Mouse (Mus musculus) limb, embryonic 11.5 days (tissue): ENCODE measurements around the gene Itpr3. TPM values are rescaled to one million over a fixed set of nuclear protein-coding genes. Genes with fewer than 3 reads are reported as not detected.

ENCODE experiments used
- ATAC-seq: fragments of 200-750 bp; cut with Nextera tagmentation; 2 replicates; pipeline ENCODE4 v1.8.0; 2017; ENCODE audit warnings: low read depth; ENCODE audit not compliant: insufficient number of reproducible peaks, low FRiP score, low TSS enrichment
- DNase-seq: peaks from one replicate; pipeline ENCODE4 v3.0.0-alpha.2; 2015; ENCODE audit warnings: low spot score
- H3K27ac ChIP-seq: fragments of 300-500 bp; sonication (generic); replicated peaks from 2 replicates; pipeline ENCODE4 v1.5.1; 2014; ENCODE audit warnings: low read depth, mild to moderate bottlenecking, low read length
- H3K27me3 ChIP-seq: fragments of 300-500 bp; sonication (generic); 2 replicates; pipeline ENCODE4 v1.6.1; 2014; ENCODE audit warnings: mild to moderate bottlenecking, low read length, mixed read lengths; ENCODE audit not compliant: control insufficient read depth, insufficient read depth
- H3K36me3 ChIP-seq: fragments of 300-500 bp; sonication (generic); 2 replicates; pipeline ENCODE4 v1.6.1; 2014; ENCODE audit warnings: mild to moderate bottlenecking, low read length, moderate library complexity, mixed read lengths; ENCODE audit not compliant: control insufficient read depth, insufficient read depth
- H3K4me1 ChIP-seq: fragments of 300-500 bp; sonication (generic); 2 replicates; pipeline ENCODE4 v1.6.1; 2014; ENCODE audit warnings: low read length, mixed read lengths; ENCODE audit not compliant: control insufficient read depth, insufficient read depth
- H3K4me2 ChIP-seq: fragments of 300-500 bp; sonication (generic); 2 replicates; pipeline ENCODE4 v1.6.1; 2014; ENCODE audit warnings: low read depth, mild to moderate bottlenecking, moderate library complexity; ENCODE audit not compliant: severe bottlenecking
- H3K4me3 ChIP-seq: fragments of 300-500 bp; sonication (generic); 2 replicates; pipeline ENCODE4 v1.5.1; 2014; ENCODE audit warnings: low read depth, low read length
- H3K9ac ChIP-seq: fragments of 300-500 bp; sonication (generic); 2 replicates; pipeline ENCODE4 v1.6.1; 2014; ENCODE audit warnings: mild to moderate bottlenecking, low read length
- H3K9me3 ChIP-seq: fragments of 300-500 bp; sonication (generic); 2 replicates; pipeline ENCODE4 v1.6.1; 2016; ENCODE audit warnings: low read length; ENCODE audit not compliant: control insufficient read depth
- WGBS: fragments of 180-500 bp; shearing (Covaris S2); extraction: QIAGEN DNeasy Blood & Tissue Kit; methylation state at CpG from one replicate; pipeline ENCODE4 v1.1.7; 2014; 5-methylcytosine and 5-hydroxymethylcytosine counted together
- polyA plus RNA-seq: library from polyadenylated mRNA; unstranded; fragments of >200 nt; fragmentation: Nextera tagmentation; extraction: Ambion mirVana; gene quantifications from 2 replicates; pipeline ENCODE4 v1.2.1, GENCODE M21; 2014

The Itpr3 gene
- polyA plus RNA-seq, 1 experiment from 2014 or later: 3.0 TPM

DNA sequence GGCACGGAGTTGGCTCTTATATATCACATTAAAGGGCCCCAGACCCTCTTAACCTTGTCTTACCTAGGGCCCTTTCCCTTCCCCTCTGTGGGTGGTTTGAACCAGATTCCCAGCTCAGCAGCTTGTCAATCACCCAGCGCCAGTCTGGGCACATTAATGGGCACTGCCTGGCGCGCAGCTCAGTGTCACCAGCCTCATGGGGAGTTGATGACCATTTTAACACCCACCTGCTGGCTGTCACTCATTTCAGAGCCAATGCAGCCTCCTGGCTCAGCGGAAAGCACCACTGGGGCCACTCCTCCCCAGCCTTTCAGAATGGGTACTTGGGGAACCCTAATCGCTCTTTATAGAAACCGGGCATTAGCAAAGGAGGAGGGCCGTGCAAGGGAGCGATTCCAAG, 81.3 kb downstream of the Itpr3 start:
- Histone ChIP-seq H3K36me3 (no peaks in the 10 kb centered on the region), H3K9me3 (no peaks in the 10 kb centered on the region), H3K27me3 (no peaks in the 10 kb centered on the region), H3K4me3 (no peak overlapping the region), H3K27ac (no peak overlapping the region), H3K4me1 (peaks cover 5% of the 10 kb centered on the region), H3K4me2 (no peak overlapping the region), H3K9ac (no peak overlapping the region)
- DNase-seq: no peak
- WGBS: 69% methylated on average over 9 of the region's 9 CpGs
- ATAC-seq: no peak

DNA sequence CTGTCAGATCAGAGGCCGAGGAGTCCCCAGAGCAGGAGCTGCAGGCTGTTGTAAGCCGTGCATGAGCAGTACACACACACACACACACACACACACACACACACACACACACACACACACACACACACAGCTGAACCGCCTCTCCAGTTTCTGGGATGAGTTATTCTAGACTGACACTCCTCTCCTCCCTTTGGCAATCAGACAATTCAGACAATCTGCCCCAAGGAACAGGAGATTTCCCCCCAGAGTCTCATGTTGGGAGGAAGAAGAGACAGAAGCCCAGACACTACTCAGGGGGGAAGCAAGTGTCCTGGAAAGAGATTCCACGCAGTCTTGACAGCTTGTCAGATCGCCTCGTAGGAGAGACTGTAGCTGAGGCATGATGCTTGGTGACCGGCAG, 82.2 kb downstream of the Itpr3 start:
- no peaks in the 10 kb centered on the region for H3K27me3 ChIP-seq
- no peak overlapping the region for H3K27ac ChIP-seq
- no peak overlapping the region for H3K4me2 ChIP-seq
- ATAC-seq (no peak), DNase-seq (no peak)
- WGBS: 65% methylated on average over 7 of the region's 7 CpGs
- H3K36me3 ChIP-seq: no peaks in the 10 kb centered on the region
- peaks cover 4% of the 10 kb centered on the region; the same call in 1 of the 2 replicates for H3K4me1 ChIP-seq
- no peak overlapping the region for H3K4me3 ChIP-seq
- no peak overlapping the region for H3K9ac ChIP-seq
- H3K9me3 ChIP-seq: no peaks in the 10 kb centered on the region

DNA sequence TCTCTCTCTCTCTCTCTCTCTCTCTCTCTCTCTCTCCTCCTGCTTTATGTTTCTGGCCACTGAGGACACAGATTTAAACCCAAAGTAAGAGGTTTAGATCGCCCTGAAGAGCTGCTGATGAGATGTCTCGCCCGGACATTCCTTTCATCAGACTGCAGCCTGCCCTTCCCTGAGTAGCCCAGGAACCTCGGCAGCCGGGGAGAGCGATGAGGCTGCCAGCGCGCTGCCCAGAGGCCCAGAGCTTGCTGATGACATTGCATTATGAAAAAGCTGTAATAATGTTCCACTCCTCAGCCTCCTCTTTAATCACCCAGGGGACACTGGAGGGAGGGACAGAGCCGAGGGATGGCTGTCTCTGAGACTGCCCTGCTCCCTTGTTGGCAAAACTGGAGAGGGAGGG, 83.2 kb downstream of the Itpr3 start:
- Histone ChIP-seq H3K4me3 (no peak overlapping the region), H3K9me3 (no peaks in the 10 kb centered on the region), H3K4me2 (no peak overlapping the region), H3K27me3 (no peaks in the 10 kb centered on the region), H3K9ac (no peak overlapping the region), H3K27ac (no peak overlapping the region), H3K36me3 (no peaks in the 10 kb centered on the region), H3K4me1 (peaks cover 4% of the 10 kb centered on the region; the same call in 1 of the 2 replicates)
- DNase-seq: no peak
- 65% methylated on average over 9 of the region's 9 CpGs for WGBS
- ATAC-seq: no peak

DNA sequence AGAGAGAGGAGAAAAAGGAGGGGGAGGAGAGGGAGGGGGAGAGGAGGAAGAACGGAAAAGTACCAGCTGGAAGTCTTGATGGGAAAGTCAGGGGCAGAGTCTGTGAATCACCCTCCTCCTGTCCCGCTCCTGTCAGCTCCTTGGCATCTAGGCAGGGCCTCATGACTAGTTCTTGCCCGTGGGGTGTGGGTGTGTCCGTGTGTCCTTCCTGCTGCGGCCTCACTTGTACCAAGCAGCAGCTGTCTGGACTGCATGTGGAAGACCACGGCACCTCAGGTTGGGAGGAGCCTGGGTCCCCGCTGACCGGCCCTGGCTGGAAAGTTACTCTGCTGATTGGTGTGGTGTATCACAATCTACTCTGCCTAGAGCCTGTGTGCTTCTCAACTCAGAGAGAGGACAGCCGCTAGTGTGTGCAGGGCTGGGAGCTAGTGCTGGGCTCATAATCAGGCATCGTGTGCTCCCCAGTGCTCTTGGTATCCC, 84.9 kb downstream of the Itpr3 start:
- Histone ChIP-seq H3K9ac (no peak overlapping the region), H3K27me3 (no peaks in the 10 kb centered on the region), H3K4me1 (peaks cover 15% of the 10 kb centered on the region), H3K36me3 (no peaks in the 10 kb centered on the region), H3K27ac (no peak overlapping the region), H3K9me3 (no peaks in the 10 kb centered on the region), H3K4me3 (no peak overlapping the region), H3K4me2 (no peak overlapping the region)
- no peak for DNase-seq
- 56% methylated on average over 10 of the region's 10 CpGs for WGBS
- ATAC-seq: no peak; the same call in 1 of the 2 replicates

DNA sequence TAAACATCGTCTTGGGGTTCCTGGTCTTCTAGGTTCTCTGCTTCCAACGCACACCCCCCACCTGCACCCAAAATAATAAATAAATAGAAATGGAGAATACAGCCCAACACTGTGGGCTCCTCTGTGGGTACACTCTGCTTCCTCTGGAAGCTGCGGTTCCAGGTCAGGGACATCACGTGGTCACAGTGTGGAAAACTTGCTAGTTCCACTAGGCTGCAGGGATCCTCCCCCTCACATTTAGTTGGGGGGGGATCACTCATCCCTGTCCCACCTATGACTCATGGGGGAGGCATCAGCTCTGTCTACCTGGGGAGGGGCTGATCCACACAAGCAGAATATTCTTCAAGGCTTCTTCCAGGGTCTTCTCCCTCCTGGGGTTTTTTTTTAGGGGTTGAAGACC, 87.0 kb downstream of the Itpr3 start:
- Histone ChIP-seq H3K27me3 (no peaks in the 10 kb centered on the region), H3K4me2 (no peak overlapping the region), H3K27ac (no peak overlapping the region), H3K4me1 (peaks cover 16% of the 10 kb centered on the region), H3K9ac (no peak overlapping the region), H3K36me3 (no peaks in the 10 kb centered on the region), H3K4me3 (no peak overlapping the region), H3K9me3 (no peaks in the 10 kb centered on the region)
- ATAC-seq: no peak
- no peak for DNase-seq
- WGBS: 70% methylated on average over 4 of the region's 4 CpGs

DNA sequence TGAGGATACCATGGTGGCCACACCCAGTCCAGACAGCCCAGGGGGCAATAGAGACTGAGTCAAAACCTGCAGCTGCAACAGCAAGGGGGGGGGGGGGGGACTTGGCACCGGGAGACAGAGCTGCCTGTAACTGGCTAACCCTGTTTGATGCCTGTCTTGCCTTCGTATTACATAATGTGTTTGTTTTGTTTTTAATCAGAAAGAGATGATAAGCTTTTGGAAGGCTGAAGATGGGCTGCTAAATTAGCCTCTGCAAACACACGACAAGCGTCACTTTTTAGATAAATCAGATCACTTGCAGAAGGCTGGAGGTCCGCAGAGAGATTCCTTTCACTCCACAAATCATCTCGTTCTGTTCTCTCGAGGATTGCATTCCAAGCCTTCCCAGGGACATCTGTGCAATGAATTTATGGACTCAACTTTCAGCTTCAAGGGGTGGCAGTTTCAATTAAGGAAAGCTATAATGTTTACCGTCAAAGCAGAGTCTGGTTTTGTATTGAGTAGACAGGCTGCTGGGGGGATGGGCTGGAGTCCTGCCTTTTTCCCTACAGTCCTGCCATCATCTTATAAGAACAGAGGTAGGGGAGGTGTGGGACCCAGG, 89.3 kb downstream of the Itpr3 start:
- Histone ChIP-seq H3K36me3 (no peaks in the 10 kb centered on the region), H3K27ac (no peak overlapping the region), H3K27me3 (no peaks in the 10 kb centered on the region), H3K9me3 (no peaks in the 10 kb centered on the region), H3K4me3 (no peak overlapping the region), H3K9ac (no peak overlapping the region), H3K4me1 (peaks cover 12% of the 10 kb centered on the region), H3K4me2 (no peak overlapping the region)
- DNase-seq (peak; percentile 67), ATAC-seq (no peak)
- WGBS: 5% methylated on average over 8 of the region's 8 CpGs

DNA sequence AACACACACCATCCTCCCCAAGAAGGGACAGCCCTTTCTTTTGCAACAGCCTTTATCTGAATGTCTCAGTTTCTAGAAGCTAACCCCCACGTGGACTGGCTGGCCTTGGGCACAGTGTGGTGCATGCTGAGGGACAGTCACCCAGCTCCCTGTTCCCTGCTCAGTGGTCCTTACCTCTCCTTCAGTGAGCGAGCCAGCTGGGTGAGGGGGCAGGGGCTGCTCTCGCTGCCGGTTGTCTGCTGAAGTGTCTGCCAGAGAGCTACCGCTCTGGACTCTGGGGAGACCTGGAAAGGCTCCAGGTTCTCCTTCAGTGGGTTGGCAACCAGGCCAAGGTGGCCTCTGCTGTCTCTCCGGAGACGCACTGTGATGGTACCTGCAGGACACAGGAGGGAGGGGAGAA, 93.8 kb downstream of the Itpr3 start:
- no peak overlapping the region for H3K4me2 ChIP-seq
- 81% methylated on average over 7 of the region's 7 CpGs for whole genome bisulfite sequencing
- ATAC-seq: no peak
- no peak overlapping the region for H3K27ac ChIP-seq
- DNase-seq: no peak
- H3K4me1 ChIP-seq: peaks cover 14% of the 10 kb centered on the region
- H3K9ac ChIP-seq: no peak overlapping the region
- H3K4me3 ChIP-seq: no peak overlapping the region
- H3K27me3 ChIP-seq: no peaks in the 10 kb centered on the region
- H3K36me3 ChIP-seq: no peaks in the 10 kb centered on the region
- no peaks in the 10 kb centered on the region for H3K9me3 ChIP-seq

DNA sequence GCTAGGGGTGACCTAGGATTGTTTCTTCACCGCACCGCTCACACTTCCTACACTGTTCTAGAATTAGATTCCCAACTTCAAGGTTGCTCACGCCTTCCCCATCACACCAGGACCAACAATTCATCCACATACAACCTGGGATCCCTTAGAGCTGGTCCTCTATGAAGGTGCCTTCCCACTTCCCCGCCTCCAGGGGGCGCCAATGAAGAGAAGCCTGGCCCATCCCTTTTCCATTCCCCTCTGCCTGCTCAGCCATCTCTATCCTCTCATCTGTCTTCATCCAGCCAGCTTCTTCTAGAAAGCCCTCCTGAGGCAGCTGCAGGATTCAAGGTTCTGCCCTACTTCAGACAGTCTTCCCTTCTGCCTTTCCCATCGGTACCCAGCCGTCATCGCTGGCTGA, 94.3 kb downstream of the Itpr3 start:
- H3K27me3 ChIP-seq: no peaks in the 10 kb centered on the region
- no peaks in the 10 kb centered on the region for H3K36me3 ChIP-seq
- no peak overlapping the region for H3K27ac ChIP-seq
- H3K4me2 ChIP-seq: no peak overlapping the region
- DNase-seq (peak; percentile 47), ATAC-seq (no peak)
- H3K4me3 ChIP-seq: no peak overlapping the region
- H3K9ac ChIP-seq: no peak overlapping the region
- WGBS: 68% methylated on average over 8 of the region's 8 CpGs
- peaks cover 9% of the 10 kb centered on the region for H3K4me1 ChIP-seq
- H3K9me3 ChIP-seq: no peaks in the 10 kb centered on the region
